9 mouse cellular contexts compared by ENCODE assay signal in the genomic region with DNA sequence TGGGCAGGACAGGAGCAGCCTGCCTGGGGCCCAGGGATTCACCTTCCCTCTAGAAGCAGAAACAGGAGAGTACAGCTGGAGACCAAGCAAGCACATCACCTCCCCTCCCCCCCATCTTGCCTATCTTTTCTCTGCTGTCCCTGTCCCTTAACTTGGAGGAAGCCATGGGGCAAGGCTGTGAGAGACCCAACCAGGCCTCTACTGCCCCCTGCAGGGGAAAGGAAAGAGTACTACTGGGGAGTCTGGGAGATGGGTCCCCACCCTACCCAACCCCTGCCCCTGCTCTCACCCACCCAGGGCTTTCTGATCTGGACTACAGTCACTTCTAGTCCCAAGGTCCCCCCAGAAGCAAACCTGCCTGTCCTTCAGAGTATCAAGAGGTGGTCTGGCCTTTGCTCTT. TPM values are rescaled to one million over a fixed set of nuclear protein-coding genes. Genes with fewer than 3 reads are reported as not detected.
DNase-seq lines count a peak whose midpoint lies in the region; ATAC-seq and TF ChIP-seq lines count a peak whose summit lies in the region.
"Had no signal": no experiment of that assay in that cellular context is flagged by ENCODE, and none has a peak within 500 bp of the region (broad histone marks: within the 10 kb centered on the region; RNA-seq: fewer than 3 reads in every experiment).

No protein-coding gene starts in this region.

- H3K4me2 ChIP-seq in heart, embryonic 14.5 days (ENCODE audit: low read length), result no peak overlapping the region
- H3K4me2 ChIP-seq in neural tube, embryonic 12.5 days (replicated peaks), result no peak overlapping the region
- H3K4me2 ChIP-seq: hindbrain, embryonic 15.5 days had no signal

- TF ChIP-seq CTCF in liver, adult 2 months (IDR thresholded peaks at IDR 0.05; ENCODE audit: low read depth, low read length), result peak; percentile 74

- no peak overlapping the region for H3K4me3 ChIP-seq in heart, embryonic 14.5 days (ENCODE audit: control insufficient read depth in 1 of 2, insufficient read depth in 1 of 2, low read depth in 1 of 2, low read length in 2 of 2)
- H3K4me3 ChIP-seq in liver, adult 2 months (ENCODE audit: insufficient read depth, low read depth, low read length), result no peak overlapping the region
- no peak overlapping the region for H3K4me3 ChIP-seq in neural tube, embryonic 12.5 days
- H3K4me3 ChIP-seq: hindbrain, embryonic 15.5 days had no signal

- 0 out of 2 replicates have a peak, but pooled peaks have one; percentile 8 for ATAC-seq in heart, embryonic 14.5 days (ENCODE audit: insufficient number of reproducible peaks, insufficient read depth, low FRiP score, low read depth)
- ATAC-seq in neural tube, embryonic 12.5 days (ENCODE audit: low FRiP score, low read depth), result peak; percentile 17; the same call in 1 of the 2 replicates
- ATAC-seq in inflammation-experienced regulatory T-cells, adult 6 months, result no peak

- TF ChIP-seq POLR2A in liver, adult 2 months (IDR thresholded peaks at IDR 0.05; ENCODE audit: extremely low read depth, insufficient read depth, low read length), result no peak

- H3K27me3 ChIP-seq in heart, embryonic 14.5 days (ENCODE audit: control insufficient read depth, insufficient read depth, low read length), result no peaks in the 10 kb centered on the region
- no peaks in the 10 kb centered on the region for H3K27me3 ChIP-seq in liver, adult 2 months (ENCODE audit: control insufficient read depth, insufficient read depth, low read length)
- no peaks in the 10 kb centered on the region for H3K27me3 ChIP-seq in neural tube, embryonic 12.5 days (replicated peaks)
- H3K27me3 ChIP-seq: hindbrain, embryonic 15.5 days had no signal

- H3K9me3 ChIP-seq in heart, embryonic 14.5 days (ENCODE audit: control insufficient read depth, low read length), result no peaks in the 10 kb centered on the region
- no peaks in the 10 kb centered on the region for H3K9me3 ChIP-seq in neural tube, embryonic 12.5 days
- H3K9me3 ChIP-seq: hindbrain, embryonic 15.5 days had no signal

- H3K36me3 ChIP-seq in heart, embryonic 14.5 days (ENCODE audit: control insufficient read depth, insufficient read depth, low read length), result peaks cover 22% of the 10 kb centered on the region
- H3K36me3 ChIP-seq in liver, adult 2 months (ENCODE audit: control insufficient read depth, insufficient read depth, low read length), result peaks cover 12% of the 10 kb centered on the region; the same call in 1 of the 2 replicates
- H3K36me3 ChIP-seq in neural tube, embryonic 12.5 days, result peaks cover 6% of the 10 kb centered on the region; the same call in 1 of the 2 replicates
- H3K36me3 ChIP-seq: hindbrain, embryonic 15.5 days had no signal

- H3K79me2 ChIP-seq in liver, adult 2 months (ENCODE audit: control insufficient read depth, insufficient read depth, low read length), result no peaks in the 10 kb centered on the region

- DNase-seq in cerebellum, postnatal 14 days, result peak; percentile 15 to 43
- DNase-seq in cerebellum, adult 11 months, result no peak
- peak; percentile 51 for DNase-seq in A20 (ENCODE audit: low read depth, low spot score)
- peak; percentile 27 for DNase-seq in c-Kit-positive CD71-positive TER-119-negative erythroid progenitor cells, embryonic 14.5 days (ENCODE audit: low read depth)
- no peak for DNase-seq in liver, adult 2 months (ENCODE audit: extremely low read depth, low read depth, low spot score)

- H3K9ac ChIP-seq in heart, embryonic 14.5 days (ENCODE audit: low read length), result no peak overlapping the region
- no peak overlapping the region for H3K9ac ChIP-seq in liver, adult 2 months (ENCODE audit: low read depth, low read length)
- H3K9ac ChIP-seq in neural tube, embryonic 12.5 days, result no peak overlapping the region
- H3K9ac ChIP-seq: hindbrain, embryonic 15.5 days had no signal

- peaks cover 8 to 20% of the 10 kb centered on the region in 2 experiments for H3K4me1 ChIP-seq in heart, embryonic 14.5 days (ENCODE audit: control insufficient read depth in 2 of 2, insufficient read depth in 2 of 2, low read length in 2 of 2)
- H3K4me1 ChIP-seq in liver, adult 2 months (ENCODE audit: control insufficient read depth, insufficient read depth, low read length), result no peaks in the 10 kb centered on the region; the same call in 1 of the 2 replicates
- peaks cover 9% of the 10 kb centered on the region; the same call in 1 of the 2 replicates for H3K4me1 ChIP-seq in neural tube, embryonic 12.5 days

- H3K27ac ChIP-seq in heart, embryonic 14.5 days (replicated peaks in 1 of 2; ENCODE audit: control insufficient read depth in 1 of 2, insufficient read depth in 1 of 2, low read depth in 2 of 2, low read length in 2 of 2), result peak overlapping the region; percentile 40 to 71; a peak in 2 of 4 replicates
- H3K27ac ChIP-seq in liver, adult 2 months (replicated peaks; ENCODE audit: insufficient read depth, low read depth, low read length), result no peak overlapping the region
- H3K27ac ChIP-seq in neural tube, embryonic 12.5 days, result no peak overlapping the region
- H3K27ac ChIP-seq: hindbrain, embryonic 15.5 days had no signal

RNA-seq across cellular contexts. Expression of a gene that starts 53.6 kb away (rescaled TPM):
- 20.3 and 20.9 TPM in 2 replicates for polyA plus RNA-seq in heart, embryonic 14.5 days (2014; fragmentation: Nextera tagmentation; extraction: Ambion mirVana)
- 28.3 and 47.8 TPM in 2 replicates for total RNA-seq in liver, adult 2 months (2014; rRNA removed)
- polyA plus RNA-seq in liver, adult 2 months (2012; rRNA removed), result 14.2 and 15.1 TPM in 2 replicates
- polyA plus RNA-seq in neural tube, embryonic 12.5 days (2016; fragmentation: Nextera tagmentation; extraction: Ambion mirVana), result 22.2 and 23.7 TPM in 2 replicates
- 1 to 10 TPM in 1 of 3 experiments, under 1 TPM in 2; 0.42 to 1.8 (median 0.64) TPM for polyA plus RNA-seq in inflammation-experienced regulatory T-cells, adult 6 months (2017; shearing (Covaris generic))

RNA-seq across cellular contexts. Expression of a gene that starts 55.8 kb away (rescaled TPM):
- polyA plus RNA-seq in heart, embryonic 14.5 days (2014; fragmentation: Nextera tagmentation; extraction: Ambion mirVana), result 13.3 and 16.1 TPM in 2 replicates
- 18.8 and 22.1 TPM in 2 replicates for total RNA-seq in liver, adult 2 months (2014; rRNA removed)
- polyA plus RNA-seq in liver, adult 2 months (2012; rRNA removed), result 40.7 and 42.6 TPM in 2 replicates
- 35.2 and 35.6 TPM in 2 replicates for polyA plus RNA-seq in neural tube, embryonic 12.5 days (2016; fragmentation: Nextera tagmentation; extraction: Ambion mirVana)
- polyA plus RNA-seq in inflammation-experienced regulatory T-cells, adult 6 months (2017; shearing (Covaris generic)), result 10 to 100 TPM; 13.5 to 21.1 (median 19.5) TPM

RNA-seq across cellular contexts. Expression of a gene that starts 58.7 kb away (rescaled TPM):
- polyA plus RNA-seq in heart, embryonic 14.5 days (2014; fragmentation: Nextera tagmentation; extraction: Ambion mirVana), result 2.3 and 2.5 TPM in 2 replicates
- 0.37 and 0.40 TPM in 2 replicates for total RNA-seq in liver, adult 2 months (2014; rRNA removed)
- 0.07 and 0.12 TPM in 2 replicates for polyA plus RNA-seq in liver, adult 2 months (2012; rRNA removed)
- 12.0 and 14.7 TPM in 2 replicates for polyA plus RNA-seq in neural tube, embryonic 12.5 days (2016; fragmentation: Nextera tagmentation; extraction: Ambion mirVana)
- not detected for polyA plus RNA-seq in inflammation-experienced regulatory T-cells, adult 6 months (2017; shearing (Covaris generic))

Comparison
In these comparisons a context has a peak if more than half of its experiments do, and no peak if none do; other contexts are left out.
1. DNase-seq: peak in cerebellum, postnatal 14 days (2 of 2), A20 (single experiment) and c-Kit-positive CD71-positive TER-119-negative erythroid progenitor cells, embryonic 14.5 days (single experiment); none in cerebellum, adult 11 months (single experiment) and liver, adult 2 months (single experiment).
2. H3K27ac ChIP-seq: peak in heart, embryonic 14.5 days (2 of 2); none in liver, adult 2 months (single experiment) and neural tube, embryonic 12.5 days (single experiment).